Mouse (Mus musculus): ENCODE data around the gene Rpusd3. TPM values are rescaled to one million over a fixed set of nuclear protein-coding genes. Genes with fewer than 3 reads are reported as not detected.

Rpusd3 gene
- total RNA-seq (2014; fragmentation: Nextera tagmentation) (8.7 and 20.2 TPM in 2 replicates), total RNA-seq (2017) (7.7 and 8.5 TPM in 2 replicates), polyA plus RNA-seq (2012) (113 TPM in 2 replicates)

GRCm38 (mm10) chr6:113419199-113419587 is at the start of gene Rpusd3:
Rpusd3 (minus strand) TSS chr6:113419340.
- H3K4me3 ChIP-seq (ENCODE audit: low read depth, low read length): peak within 1 kb of the TSS; percentile 76
- DNase-seq (ENCODE audit: low spot score): peak; percentile 99
- peak; percentile 94 for ATAC-seq (ENCODE audit: extremely low read depth, insufficient number of reproducible peaks, low FRiP score, poor library complexity, severe bottlenecking)
- no peak for TF ChIP-seq GATA1 (IDR thresholded peaks at IDR 0.05; ENCODE audit: borderline replicate concordance, low read length)
- no peak for TF ChIP-seq POLR2AphosphoS5 (IDR thresholded peaks at IDR 0.05; ENCODE audit: insufficient replicate concordance, low read depth, low read length)
- no peak for TF ChIP-seq TAL1 (conservative IDR thresholded peaks at IDR 0.05; ENCODE audit: low read depth, low read length)
- TF ChIP-seq GATA2 (IDR thresholded peaks at IDR 0.05; ENCODE audit: borderline replicate concordance, low read depth, low read length): no peak
- TF ChIP-seq CTCF (IDR thresholded peaks at IDR 0.05; ENCODE audit: low read depth, low read length): no peak
- H3K9me3 ChIP-seq (replicated peaks): no peaks in the 10 kb centered on the region
- 0 out of 2 replicates have a peak, but pooled peaks cover 2% of the 10 kb centered on the region for H3K27me3 ChIP-seq (ENCODE audit: insufficient read depth, low read length)
- peaks cover 37% of the 10 kb centered on the region for H3K36me3 ChIP-seq (replicated peaks)
- peaks cover 34% of the 10 kb centered on the region for H3K4me1 ChIP-seq (ENCODE audit: insufficient read depth, low read depth, low read length)

GRCm38 (mm10) chr6:113468512-113468911 is 49.4 kb upstream of the Rpusd3 start:
- ATAC-seq (ENCODE audit: extremely low read depth, insufficient number of reproducible peaks, low FRiP score, poor library complexity, severe bottlenecking) (no peak), DNase-seq (ENCODE audit: low spot score) (no peak)
- no peak for TF ChIP-seq GATA2 (IDR thresholded peaks at IDR 0.05; ENCODE audit: borderline replicate concordance, low read depth, low read length)
- no peak for TF ChIP-seq GATA1 (IDR thresholded peaks at IDR 0.05; ENCODE audit: borderline replicate concordance, low read length)
- no peak for TF ChIP-seq TAL1 (conservative IDR thresholded peaks at IDR 0.05; ENCODE audit: low read depth, low read length)
- no peak for TF ChIP-seq POLR2AphosphoS5 (IDR thresholded peaks at IDR 0.05; ENCODE audit: insufficient replicate concordance, low read depth, low read length)
- no peak for TF ChIP-seq CTCF (IDR thresholded peaks at IDR 0.05; ENCODE audit: low read depth, low read length)
- Histone ChIP-seq H3K4me3 (ENCODE audit: low read depth, low read length) (no peak overlapping the region), H3K36me3 (replicated peaks) (no peaks in the 10 kb centered on the region), H3K4me1 (ENCODE audit: insufficient read depth, low read depth, low read length) (peaks cover 23% of the 10 kb centered on the region), H3K9me3 (replicated peaks) (peaks cover 4% of the 10 kb centered on the region; the same call in 1 of the 2 replicates), H3K27me3 (ENCODE audit: insufficient read depth, low read length) (peaks cover 70% of the 10 kb centered on the region)

- Histone ChIP-seq H3K27me3 (ENCODE audit: insufficient read depth, low read length) (peaks cover 58% of the 10 kb centered on the region), H3K4me3 (ENCODE audit: low read depth, low read length) (no peak overlapping the region), H3K36me3 (replicated peaks) (no peaks in the 10 kb centered on the region), H3K4me1 (ENCODE audit: insufficient read depth, low read depth, low read length) (peaks cover 16% of the 10 kb centered on the region), H3K9me3 (replicated peaks) (peaks cover 4% of the 10 kb centered on the region; the same call in 1 of the 2 replicates)
- DNase-seq (ENCODE audit: low spot score) (no peak), ATAC-seq (ENCODE audit: extremely low read depth, insufficient number of reproducible peaks, low FRiP score, poor library complexity, severe bottlenecking) (no peak)
- TF ChIP-seq TAL1 (conservative IDR thresholded peaks at IDR 0.05; ENCODE audit: low read depth, low read length) (no peak), POLR2AphosphoS5 (IDR thresholded peaks at IDR 0.05; ENCODE audit: insufficient replicate concordance, low read depth, low read length) (no peak), CTCF (IDR thresholded peaks at IDR 0.05; ENCODE audit: low read depth, low read length) (no peak), GATA2 (IDR thresholded peaks at IDR 0.05; ENCODE audit: borderline replicate concordance, low read depth, low read length) (no peak), GATA1 (IDR thresholded peaks at IDR 0.05; ENCODE audit: borderline replicate concordance, low read length) (no peak)
These were observed 46.5 kb upstream of the Rpusd3 start for GRCm38 (mm10) chr6:113465602-113466001.

GRCm38 (mm10) chr6:113464040-113464439 is 44.9 kb upstream of the Rpusd3 start:
- Histone ChIP-seq H3K4me3 (ENCODE audit: low read depth, low read length) (no peak overlapping the region), H3K36me3 (replicated peaks) (no peaks in the 10 kb centered on the region), H3K4me1 (ENCODE audit: insufficient read depth, low read depth, low read length) (peaks cover 4% of the 10 kb centered on the region), H3K9me3 (replicated peaks) (no peaks in the 10 kb centered on the region), H3K27me3 (ENCODE audit: insufficient read depth, low read length) (peaks cover 47% of the 10 kb centered on the region)
- ATAC-seq (ENCODE audit: extremely low read depth, insufficient number of reproducible peaks, low FRiP score, poor library complexity, severe bottlenecking): no peak
- DNase-seq (ENCODE audit: low spot score): no peak
- TF ChIP-seq POLR2AphosphoS5 (IDR thresholded peaks at IDR 0.05; ENCODE audit: insufficient replicate concordance, low read depth, low read length): no peak
- no peak for TF ChIP-seq CTCF (IDR thresholded peaks at IDR 0.05; ENCODE audit: low read depth, low read length)
- no peak for TF ChIP-seq GATA1 (IDR thresholded peaks at IDR 0.05; ENCODE audit: borderline replicate concordance, low read length)
- TF ChIP-seq GATA2 (IDR thresholded peaks at IDR 0.05; ENCODE audit: borderline replicate concordance, low read depth, low read length): no peak
- no peak for TF ChIP-seq TAL1 (conservative IDR thresholded peaks at IDR 0.05; ENCODE audit: low read depth, low read length)

- Histone ChIP-seq H3K9me3 (replicated peaks) (no peaks in the 10 kb centered on the region), H3K27me3 (ENCODE audit: insufficient read depth, low read length) (peaks cover 43% of the 10 kb centered on the region), H3K4me1 (ENCODE audit: insufficient read depth, low read depth, low read length) (no peaks in the 10 kb centered on the region), H3K4me3 (ENCODE audit: low read depth, low read length) (no peak overlapping the region), H3K36me3 (replicated peaks) (no peaks in the 10 kb centered on the region)
- no peak for TF ChIP-seq TAL1 (conservative IDR thresholded peaks at IDR 0.05; ENCODE audit: low read depth, low read length)
- TF ChIP-seq GATA1 (IDR thresholded peaks at IDR 0.05; ENCODE audit: borderline replicate concordance, low read length): no peak
- no peak for TF ChIP-seq GATA2 (IDR thresholded peaks at IDR 0.05; ENCODE audit: borderline replicate concordance, low read depth, low read length)
- TF ChIP-seq CTCF (IDR thresholded peaks at IDR 0.05; ENCODE audit: low read depth, low read length): no peak
- no peak for TF ChIP-seq POLR2AphosphoS5 (IDR thresholded peaks at IDR 0.05; ENCODE audit: insufficient replicate concordance, low read depth, low read length)
- no peak for ATAC-seq (ENCODE audit: extremely low read depth, insufficient number of reproducible peaks, low FRiP score, poor library complexity, severe bottlenecking)
- DNase-seq (ENCODE audit: low spot score): no peak
These were observed 39.5 kb upstream of the Rpusd3 start for GRCm38 (mm10) chr6:113458635-113459034.

- ATAC-seq (ENCODE audit: extremely low read depth, insufficient number of reproducible peaks, low FRiP score, poor library complexity, severe bottlenecking): no peak
These were observed 38.9 kb upstream of the Rpusd3 start, which contains the start of gene Il17re for GRCm38 (mm10) chr6:113457952-113458534. Il17re (plus strand) TSS chr6:113458484.

More at GRCm38 (mm10) chr6:113457952-113458534, 38.9 kb upstream of the Rpusd3 start, which contains the start of gene Il17re:
- Histone ChIP-seq H3K9me3 (replicated peaks) (no peaks in the 10 kb centered on the region), H3K27me3 (ENCODE audit: insufficient read depth, low read length) (peaks cover 43% of the 10 kb centered on the region), H3K4me3 (ENCODE audit: low read depth, low read length) (no peak within 1 kb of the TSS), H3K4me1 (ENCODE audit: insufficient read depth, low read depth, low read length) (no peaks in the 10 kb centered on the region), H3K36me3 (replicated peaks) (no peaks in the 10 kb centered on the region)
- no peak for DNase-seq (ENCODE audit: low spot score)
- TF ChIP-seq POLR2AphosphoS5 (IDR thresholded peaks at IDR 0.05; ENCODE audit: insufficient replicate concordance, low read depth, low read length) (no peak), TAL1 (conservative IDR thresholded peaks at IDR 0.05; ENCODE audit: low read depth, low read length) (no peak), GATA2 (IDR thresholded peaks at IDR 0.05; ENCODE audit: borderline replicate concordance, low read depth, low read length) (no peak), GATA1 (IDR thresholded peaks at IDR 0.05; ENCODE audit: borderline replicate concordance, low read length) (no peak), CTCF (IDR thresholded peaks at IDR 0.05; ENCODE audit: low read depth, low read length) (no peak)

All from G1E (cell line).